Mouse (Mus musculus): ENCODE results near the gene Sema3f.
A peak's percentile ranks its signal among the peaks of the same experiment; 100 is the strongest.

The Sema3f gene

DNA sequence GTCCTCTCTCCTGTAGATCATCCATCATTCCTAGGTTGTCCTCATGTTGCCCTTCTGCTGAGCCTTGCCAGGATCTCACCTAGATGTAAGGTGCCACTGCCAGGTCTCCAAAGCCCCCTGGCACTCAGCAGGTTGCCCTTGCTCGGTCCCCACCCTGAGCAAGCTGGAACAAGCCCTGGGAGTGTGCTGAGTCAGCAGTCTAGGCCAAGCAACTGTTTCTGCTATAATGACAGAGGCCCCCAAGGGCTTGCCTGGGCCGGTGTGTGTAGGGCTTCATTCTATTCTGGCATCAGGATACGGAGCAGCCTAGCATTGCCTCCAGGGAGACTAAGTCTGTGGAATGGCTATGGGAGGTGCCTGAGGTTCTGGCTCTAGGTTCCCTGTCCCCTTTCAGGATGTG lies 49.5 kb downstream of the Sema3f start:
- DNase-seq (ENCODE audit: low spot score): no peak

DNA sequence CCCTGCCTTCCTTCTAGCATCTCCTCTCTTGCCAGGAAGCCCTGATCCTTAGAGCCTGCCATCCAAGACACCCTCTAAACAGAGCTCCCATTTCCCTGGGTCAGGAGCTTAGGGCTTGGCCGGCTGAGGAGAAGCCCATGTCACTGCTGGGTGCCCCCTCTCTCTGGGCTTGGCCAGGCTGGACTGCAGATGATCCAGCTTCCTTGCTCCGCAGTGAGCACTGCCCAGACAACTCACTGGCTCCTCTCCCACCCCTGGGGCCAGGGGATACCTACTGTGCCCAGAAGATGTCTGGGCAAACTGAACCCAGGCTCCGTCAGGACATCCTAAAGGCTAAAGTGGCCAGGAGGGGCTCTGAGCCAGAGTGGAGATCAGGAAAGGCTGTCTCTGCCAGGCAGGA lies 50.3 kb downstream of the Sema3f start:
- DNase-seq (ENCODE audit: low spot score): no peak

DNA sequence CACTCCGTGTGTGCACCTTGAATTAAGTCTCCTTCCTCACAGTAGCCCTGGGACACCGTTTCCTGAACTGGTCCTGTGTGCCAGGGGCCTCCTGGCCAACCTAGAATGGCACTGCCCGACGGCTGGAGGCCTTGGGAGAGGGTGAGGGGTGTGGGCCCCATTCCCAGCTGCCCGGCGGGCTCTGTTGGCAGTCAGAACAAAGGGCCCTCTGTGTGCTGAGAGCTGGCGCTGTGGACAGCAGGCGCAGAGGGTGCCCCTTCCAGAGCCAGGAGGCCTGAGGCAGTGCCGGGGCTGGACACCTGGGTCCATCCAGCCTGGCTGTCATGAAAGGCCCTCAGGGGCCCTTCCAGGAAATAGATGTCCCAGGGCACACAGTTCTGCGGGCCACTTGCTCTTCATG lies 50.7 kb downstream of the Sema3f start:
- no peak for DNase-seq (ENCODE audit: low spot score)

DNA sequence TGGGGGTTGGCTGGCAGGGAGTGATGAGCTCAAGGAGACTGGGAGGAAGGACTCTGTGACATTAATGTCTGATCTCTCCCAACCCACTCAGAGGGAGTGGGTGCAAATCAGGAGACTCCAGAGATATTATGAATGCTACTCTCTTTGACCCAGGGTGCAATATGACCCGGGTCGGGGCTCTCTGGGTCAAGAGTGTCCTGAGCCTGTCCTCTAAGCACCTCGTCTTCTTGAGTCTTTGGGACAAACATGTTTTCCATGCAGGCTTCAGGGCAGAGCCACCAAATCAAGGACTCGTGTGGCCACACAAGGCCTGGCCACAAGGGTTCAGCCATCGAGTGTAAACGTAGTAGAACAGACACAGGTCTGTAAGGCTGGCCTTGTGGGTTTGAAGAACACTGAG lies 52.2 kb downstream of the Sema3f start:
- DNase-seq (ENCODE audit: low spot score): peak; percentile 73

DNA sequence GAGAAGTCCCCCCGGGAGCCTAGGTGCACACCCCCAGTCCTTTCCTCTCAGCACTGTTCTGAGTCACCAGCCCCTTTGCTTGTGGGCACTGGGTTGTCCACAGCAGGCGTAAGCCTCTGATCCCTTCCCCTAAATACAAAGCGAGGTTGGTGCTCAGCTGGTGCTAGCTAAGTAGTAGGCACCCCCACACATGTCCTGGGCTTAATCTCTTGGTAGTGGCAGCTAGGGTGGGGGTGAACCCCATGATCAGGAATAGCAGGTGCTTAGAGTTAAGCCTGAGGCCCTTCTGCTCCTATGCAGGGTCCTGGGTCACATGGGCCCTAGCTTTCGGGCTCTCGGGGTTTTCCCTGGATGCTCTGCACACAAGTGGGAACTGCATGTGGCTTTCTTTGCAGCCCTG lies 53.1 kb downstream of the Sema3f start:
- no peak for DNase-seq (ENCODE audit: low spot score)

DNA sequence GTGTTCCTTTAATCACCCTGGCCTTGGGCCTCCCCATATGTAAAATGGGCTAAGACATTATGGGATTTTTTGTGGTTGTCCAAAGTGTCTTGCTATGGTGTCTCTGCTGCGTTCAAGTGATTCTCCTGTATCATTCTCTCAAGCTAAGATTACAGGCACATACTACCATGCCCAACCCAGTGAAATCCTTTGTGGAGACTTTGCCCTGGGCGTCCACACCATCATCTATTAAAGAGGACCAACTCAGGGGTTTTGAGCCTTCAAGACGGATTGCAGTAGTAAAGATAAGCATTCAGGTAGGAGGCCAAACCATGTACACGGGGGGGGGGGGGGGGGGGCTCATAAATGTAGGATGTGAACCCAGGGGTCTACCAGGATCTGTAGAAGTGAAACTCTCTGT lies 55.7 kb downstream of the Sema3f start:
- no peak for DNase-seq (ENCODE audit: low spot score)

DNA sequence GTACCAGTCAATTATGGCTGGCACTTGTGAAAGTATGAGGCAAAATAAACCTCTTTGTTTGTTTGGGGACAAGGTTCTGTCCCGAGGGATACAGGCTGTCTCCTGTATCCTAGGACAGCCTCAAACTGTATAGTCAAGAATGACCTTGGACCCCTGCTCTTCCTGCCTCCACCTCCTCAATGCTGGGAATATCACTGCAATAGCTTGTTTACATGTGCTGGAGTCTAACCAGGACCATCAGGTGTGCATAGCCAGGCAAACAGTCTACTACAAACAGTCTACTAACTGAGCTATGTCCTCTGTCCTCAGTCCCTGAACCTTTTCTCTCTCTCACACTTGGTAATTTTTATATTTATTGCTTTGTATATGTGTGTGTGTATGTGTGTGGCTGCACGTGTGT lies 56.8 kb downstream of the Sema3f start:
- no peak for DNase-seq (ENCODE audit: low spot score)

DNA sequence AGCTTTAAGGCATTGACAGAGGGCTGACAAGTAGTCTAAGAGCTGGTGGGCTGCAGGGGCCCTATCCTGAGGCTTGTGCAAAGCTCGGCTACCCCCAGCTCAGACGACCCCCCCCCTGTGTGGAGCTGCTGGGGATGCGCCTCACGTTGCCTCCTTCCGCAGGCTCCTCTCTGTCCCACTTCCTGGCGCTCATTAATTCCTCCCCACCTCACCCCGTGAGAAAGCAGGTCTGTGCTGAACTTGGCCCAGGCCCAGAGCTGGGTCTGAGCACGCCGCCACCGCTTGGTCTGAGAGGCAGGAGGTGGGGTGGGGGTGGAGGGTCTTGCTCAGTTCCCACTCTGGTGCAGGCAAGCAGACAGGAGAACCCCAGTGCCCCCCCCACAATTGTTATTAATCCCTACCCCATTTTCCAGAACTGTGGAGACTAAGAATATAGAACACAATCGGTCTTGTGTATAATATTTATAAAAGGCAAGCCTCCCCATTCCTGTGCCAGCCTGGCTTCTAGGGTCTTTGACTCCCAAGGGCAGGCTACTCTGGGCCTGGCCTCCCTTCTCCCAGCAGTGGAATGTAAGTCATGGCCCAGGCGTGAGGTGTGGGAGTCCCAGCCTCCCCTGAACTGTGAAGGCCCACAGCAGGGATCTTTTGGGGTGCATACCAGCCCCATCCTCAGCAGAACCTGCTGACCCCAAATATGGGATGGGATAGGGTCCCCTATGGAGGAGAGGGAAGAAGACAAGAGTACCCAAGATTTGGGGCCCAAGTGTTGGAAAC lies 59.4 kb downstream of the Sema3f start:
- no peak for DNase-seq (ENCODE audit: low spot score)

DNA sequence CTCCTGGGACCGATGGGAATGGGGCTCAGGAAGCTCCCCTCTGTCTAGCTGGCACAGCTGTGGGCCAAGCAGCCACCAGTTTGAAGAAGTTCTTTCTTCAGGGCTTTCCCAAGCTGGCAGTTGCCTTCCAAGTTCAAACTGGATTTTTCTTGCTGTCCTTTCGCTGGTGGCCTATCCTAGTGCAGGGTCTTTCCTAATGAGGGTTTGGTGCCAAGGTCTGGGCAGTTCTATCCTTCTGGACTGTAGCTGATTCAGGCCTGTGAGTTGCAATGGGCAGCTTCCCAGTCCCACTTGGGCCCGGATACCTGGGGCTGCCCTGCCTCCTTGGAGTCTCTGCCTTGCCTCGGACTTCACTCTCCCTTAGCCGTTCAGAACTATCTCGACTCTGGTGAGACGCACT lies 60.0 kb downstream of the Sema3f start:
- DNase-seq (ENCODE audit: low spot score): no peak

DNA sequence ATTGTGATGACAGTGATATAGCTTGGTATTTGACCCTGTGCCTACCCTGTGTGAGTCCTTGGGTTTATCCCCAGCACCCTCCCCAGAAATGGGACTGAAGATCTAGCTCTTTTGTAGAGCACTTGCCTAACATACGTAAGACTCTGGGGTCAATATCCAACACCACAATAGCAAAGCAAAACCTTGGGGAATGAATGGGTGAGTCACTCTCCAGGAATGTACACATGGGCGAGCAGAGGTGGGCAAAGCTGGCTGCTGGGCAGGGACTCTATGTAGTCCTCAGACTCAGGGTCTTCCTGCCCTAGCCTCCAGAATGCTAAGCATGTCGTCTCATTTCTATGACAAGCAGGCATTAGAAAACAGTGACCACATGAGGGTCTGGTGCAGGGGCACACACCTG lies 61.5 kb downstream of the Sema3f start:
- DNase-seq (ENCODE audit: low spot score): no peak

DNA sequence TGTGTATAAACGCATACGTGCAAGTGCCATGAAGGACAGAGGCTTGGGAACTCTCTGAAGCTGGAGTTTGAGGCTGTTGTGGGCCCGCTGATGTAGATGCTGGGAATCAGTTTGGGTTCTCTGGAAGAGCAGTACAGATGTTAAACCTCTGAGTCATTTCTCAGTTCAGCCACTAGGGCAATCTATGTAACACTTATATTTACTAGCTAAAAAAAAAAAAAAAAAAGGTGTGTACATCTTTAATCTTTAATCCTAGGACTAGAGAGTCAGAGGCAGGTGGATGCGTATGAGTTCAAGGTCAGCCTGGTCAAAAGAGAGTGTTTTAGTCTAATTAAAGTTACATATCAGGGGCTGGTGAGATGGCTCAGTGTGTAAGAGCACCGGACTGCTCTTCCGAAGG lies 63.3 kb downstream of the Sema3f start:
- no peak for DNase-seq (ENCODE audit: low spot score)

DNA sequence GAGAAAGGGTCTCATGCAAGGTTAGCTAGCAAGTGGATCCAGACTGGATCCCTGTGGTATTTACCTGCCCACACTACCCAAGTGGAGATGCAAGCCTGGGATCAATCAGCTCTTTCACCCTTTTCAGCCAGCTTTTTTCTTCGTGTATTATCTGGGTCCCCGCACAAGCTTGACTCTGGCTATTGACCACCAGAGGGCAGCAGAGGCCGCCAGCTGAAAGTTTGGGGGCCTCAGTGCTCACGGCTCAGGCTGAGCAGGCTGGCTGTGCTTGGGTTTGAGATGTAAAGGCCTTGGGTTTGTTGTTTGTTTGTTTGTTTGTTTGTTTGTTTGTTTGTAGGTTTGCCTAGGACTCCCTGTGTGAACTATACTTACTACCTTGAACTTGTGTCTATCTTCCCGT lies 64.7 kb downstream of the Sema3f start:
- peak; percentile 74 for DNase-seq (ENCODE audit: low spot score)

DNA sequence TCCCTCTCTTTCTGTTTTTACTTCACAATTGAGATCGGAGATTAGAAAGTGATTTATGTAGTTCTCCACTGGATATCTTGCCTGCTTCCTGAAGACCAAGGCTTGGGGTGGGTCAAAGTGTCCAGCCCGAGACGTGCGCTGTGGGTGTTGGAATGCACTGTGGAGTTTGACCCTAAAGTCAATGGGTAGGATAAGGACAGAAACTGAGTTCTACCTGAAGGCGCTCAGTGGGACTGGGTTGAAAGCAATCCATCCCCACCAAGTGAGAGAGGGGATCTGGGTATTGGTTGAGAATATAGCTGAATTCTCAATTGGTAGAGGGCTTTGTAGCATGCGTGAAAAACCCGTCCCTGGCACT lies 65.1 kb downstream of the Sema3f start:
- DNase-seq (ENCODE audit: low spot score): no peak

DNA sequence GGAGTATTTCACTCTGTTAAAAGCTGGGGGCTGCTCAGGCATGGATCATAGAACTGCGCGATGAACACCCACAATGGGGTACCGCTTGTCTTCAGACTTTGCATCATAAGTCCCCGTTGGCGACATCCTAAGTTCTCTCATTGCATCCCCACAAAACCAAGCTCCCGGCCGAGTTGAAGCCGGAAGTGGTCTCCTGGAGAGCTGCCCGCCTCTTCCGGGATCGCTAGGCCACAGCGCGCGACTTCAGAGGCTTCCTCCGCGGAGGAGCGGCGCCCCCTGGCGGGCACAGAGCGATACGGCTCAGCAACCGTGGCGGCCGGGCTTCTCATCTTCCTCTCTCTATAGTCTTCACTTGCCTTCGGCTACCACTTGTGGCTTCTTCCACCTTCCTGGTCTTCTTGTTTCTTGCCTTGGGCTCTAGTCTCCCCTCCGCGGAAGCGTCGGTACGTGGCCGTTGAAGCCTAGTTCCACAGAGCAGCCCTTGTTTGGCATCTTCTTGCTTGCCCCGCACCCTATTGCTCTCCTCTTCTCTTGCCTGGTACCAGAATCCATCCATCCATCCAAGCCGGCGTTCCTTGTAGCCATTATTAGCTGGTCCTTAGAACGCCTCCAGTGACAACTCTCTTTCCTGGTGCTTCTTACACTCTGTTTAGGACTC lies 65.7 kb downstream of the Sema3f start:
- peak; percentile 91 for DNase-seq (ENCODE audit: low spot score)

DNA sequence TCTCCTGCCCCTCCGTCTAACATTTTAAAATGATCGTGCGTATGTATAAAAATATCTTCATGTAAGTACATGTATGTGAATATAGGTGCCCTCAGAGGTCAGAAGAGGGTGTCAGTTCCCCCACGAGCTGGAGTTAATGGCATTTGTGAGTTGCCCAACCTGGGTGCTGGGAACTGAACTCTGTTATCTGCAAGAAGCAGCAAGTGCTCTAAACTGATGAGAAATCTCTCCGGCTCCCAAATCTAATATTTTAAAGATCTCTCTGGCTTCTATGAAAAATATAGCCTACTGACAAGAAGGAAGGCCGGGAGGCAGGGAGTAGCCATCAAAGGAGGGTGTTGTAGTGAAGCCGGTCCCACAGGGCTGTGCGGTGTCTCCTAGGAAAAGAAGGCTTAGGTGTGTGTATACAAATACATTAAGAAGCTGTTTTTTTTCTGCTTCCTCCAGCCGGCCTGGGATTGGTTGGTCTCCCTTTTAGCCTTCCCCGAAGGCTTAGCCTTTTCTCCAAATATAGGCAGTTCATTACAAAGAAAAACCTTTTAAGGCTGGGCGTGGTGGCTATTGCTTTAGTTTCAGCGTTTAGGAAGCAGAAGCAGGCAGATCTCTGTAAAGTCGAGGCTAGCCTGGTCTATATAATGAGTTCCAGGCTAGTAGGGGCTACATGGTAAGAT lies 66.6 kb downstream of the Sema3f start:
- DNase-seq (ENCODE audit: low spot score): no peak

DNA sequence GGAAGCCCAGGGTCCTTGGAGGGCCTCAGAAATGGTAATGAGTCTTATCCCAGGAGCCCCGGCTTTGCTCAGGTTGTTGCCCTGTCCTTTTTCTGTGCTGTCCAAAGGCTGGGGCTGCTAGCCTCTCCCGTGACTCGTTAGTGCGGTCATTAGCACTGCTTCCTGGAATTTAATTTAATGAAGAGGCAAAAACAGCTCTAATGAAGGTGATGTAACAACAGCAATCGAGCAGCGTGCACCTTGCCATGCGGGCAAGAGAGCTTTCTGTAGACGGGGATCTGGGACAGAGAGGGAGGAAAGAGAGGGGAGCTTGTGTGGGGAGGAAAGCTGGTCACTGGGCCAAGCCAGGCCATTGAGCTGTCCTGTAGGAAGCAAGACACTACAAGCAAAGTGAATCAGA lies 68.6 kb downstream of the Sema3f start:
- DNase-seq (ENCODE audit: low spot score): no peak

DNA sequence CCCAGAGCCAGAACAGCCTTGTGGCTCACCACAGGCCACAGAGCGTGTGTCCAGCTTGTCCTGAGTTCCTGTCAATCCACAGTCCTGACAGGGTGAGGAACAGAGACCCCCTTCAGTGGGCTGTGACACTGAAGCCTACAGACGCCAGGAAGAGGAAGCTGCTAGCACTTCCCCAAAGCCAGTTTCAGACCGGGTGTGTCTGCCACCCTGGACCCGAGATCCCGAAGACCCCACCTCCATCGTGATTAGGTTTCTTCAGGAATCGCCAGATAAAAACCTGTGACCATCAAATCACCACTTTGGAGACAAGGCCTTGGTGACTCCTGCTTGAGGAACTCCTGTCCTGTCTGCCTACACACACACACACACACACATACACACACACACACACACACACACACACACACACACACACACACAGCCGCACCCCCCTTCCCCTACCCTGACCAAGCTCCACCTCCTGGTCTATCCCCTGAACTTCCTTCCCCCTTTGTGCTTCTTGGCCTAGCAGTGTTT lies 70.0 kb downstream of the Sema3f start:
- no peak for DNase-seq (ENCODE audit: low spot score)

DNA sequence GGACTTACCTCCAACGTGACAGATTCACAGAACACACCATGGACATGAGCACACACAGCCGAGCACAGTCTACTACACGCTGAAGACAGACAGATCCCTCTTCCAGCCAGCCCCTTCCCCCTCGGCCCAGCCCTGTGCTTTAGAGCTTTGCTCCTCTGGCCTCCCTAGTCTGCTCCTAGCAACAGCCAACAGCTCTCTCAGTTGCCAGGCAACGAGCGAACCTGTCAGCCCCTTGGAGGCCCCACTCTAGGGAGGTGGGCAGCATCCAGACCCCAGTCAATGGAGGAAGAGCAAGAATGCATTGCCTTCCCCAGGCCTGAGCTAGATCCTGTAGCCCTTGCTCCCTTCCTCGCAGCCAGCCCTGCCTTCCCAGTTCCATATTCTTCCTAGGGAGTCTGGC lies 73.2 kb downstream of the Sema3f start:
- DNase-seq (ENCODE audit: low spot score): no peak

DNA sequence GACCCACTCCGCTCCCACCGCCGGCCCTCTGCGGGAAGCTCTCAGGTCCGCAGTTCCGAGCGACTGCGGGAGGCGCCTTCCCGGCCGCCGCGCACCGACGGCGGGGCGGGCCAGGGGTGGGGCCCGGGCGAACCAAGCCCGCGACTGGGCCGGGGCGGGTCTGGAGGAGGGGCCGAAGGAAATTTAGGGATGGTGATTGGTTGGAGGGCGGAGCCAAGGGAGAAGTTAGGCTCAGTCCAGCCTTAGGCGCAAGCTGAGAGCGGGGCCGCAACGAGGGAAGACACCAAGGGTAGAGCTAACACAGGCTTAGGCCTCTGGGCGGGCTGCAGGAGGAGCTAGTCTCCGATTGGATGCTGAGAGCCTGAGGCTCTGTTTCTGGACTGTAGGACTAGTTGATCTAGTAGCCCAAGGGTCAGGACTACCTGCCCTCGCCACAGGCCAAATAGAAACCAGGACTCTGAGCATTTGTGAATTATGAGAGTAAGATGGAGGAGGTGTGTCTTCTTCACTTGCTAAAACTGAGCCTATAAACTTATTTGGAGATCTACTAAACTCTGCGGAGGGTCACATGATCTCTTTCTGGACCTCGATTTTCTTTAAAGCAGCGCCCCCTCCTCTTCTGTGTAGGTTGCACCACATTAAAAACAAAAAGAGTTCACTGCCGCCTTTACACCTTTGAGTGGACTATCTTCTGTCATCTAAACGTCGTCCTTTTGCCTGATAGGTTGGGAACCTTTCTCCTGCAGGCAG lies 74.8 kb downstream of the Sema3f start, which contains the start of gene Gnai2:
Gene Gnai2 (minus strand): TSS at position 89 of the 750 bp plus-strand sequence.
- DNase-seq (ENCODE audit: low spot score): peak; percentile 97

DNA sequence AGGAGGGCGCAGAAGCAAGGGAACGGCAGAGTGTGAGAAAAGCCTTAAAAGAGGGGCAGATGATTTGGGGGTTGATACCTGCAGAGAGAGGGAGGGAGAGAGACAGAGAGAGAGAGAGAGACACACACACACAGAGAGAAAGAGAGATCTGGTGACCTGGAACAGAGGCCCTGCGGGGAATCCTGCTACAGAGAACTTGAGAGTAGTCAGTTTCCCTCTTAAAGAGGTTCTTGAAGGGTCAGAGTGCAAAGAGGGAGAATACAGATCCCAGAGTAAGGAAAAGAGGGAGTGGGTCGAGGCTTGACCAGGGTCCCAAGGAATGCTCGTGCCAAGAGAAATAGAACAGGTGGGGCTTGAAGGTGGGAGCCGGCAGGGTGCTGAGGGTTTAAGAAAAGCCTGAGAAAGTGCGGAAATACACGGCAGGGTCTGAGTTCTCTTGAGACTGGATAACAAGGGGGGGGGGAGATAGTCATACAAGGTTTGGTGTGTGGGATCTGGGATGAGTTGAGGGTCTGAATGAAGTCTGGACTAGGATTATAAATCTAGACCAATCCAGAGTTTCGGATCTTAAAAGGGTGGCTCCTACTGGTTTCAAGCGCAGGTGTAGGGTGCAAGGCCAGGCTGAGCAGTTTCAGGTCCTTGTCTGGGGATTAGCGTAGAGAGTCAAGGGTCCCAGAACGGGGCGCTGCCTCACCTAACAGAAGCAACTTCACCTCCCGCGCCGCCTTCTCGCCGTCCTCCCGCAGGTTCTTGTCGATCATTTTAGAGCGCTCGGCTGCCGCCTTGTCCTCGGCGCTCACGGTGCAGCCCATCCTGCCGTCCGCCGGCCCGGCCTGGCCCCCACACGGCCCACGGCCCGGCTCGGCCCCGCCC lies 75.6 kb downstream of the Sema3f start:
- no peak for DNase-seq (ENCODE audit: low spot score)

DNA sequence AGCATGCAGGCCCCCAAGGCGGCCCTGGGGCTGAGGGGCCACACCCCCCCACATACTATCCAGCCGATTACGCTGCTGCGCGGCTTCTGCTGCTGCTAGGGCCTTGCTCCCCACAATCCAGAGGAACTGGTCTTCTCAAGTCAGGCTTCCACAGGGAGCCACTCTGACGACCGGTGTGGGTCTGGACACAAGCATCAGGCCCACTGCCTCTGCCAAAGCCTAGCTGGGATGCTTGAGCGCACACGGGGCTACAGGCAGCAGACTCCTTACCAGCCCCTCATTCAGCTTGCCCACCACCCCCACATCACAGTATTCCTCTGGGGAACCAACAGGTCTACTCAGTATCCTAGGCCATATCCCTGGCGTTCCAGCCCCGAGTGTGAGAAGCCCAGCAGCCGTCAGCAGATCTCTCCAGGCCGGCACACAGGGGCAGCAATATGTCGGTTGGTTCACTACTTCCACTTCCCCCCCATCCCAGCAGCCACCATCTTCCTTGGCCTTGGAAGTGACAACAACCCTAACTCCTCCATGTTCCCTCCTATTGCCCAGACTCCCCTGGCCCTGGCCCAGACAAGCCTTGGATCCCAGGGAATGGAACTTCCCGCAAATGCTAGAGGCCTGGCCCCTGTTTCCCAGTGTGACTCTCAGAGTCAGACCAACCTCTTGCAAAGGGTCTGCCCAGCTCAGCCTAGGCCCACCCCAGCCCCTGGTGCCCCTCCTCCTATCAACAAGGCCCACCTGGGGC lies 76.4 kb downstream of the Sema3f start:
- peak; percentile 43 for DNase-seq (ENCODE audit: low spot score)

Measured in ovary, postnatal 36 days (tissue).